Mouse (Mus musculus) stomach, adult 2 months (tissue): ENCODE data around the gene 1110032A03Rik. TPM values are rescaled to one million over a fixed set of nuclear protein-coding genes. Genes with fewer than 3 reads are reported as not detected.

Experiments used
- polyA plus RNA-seq: library from polyadenylated mRNA; depleted of rRNA; stranded (reverse); fragments of >200 nt; gene quantifications from 2 replicates; pipeline ENCODE4 v1.2.3, GENCODE M21; 2012; rRNA removed

The 1110032A03Rik gene
- 12.0 and 12.6 TPM in 2 replicates for polyA plus RNA-seq

DNA sequence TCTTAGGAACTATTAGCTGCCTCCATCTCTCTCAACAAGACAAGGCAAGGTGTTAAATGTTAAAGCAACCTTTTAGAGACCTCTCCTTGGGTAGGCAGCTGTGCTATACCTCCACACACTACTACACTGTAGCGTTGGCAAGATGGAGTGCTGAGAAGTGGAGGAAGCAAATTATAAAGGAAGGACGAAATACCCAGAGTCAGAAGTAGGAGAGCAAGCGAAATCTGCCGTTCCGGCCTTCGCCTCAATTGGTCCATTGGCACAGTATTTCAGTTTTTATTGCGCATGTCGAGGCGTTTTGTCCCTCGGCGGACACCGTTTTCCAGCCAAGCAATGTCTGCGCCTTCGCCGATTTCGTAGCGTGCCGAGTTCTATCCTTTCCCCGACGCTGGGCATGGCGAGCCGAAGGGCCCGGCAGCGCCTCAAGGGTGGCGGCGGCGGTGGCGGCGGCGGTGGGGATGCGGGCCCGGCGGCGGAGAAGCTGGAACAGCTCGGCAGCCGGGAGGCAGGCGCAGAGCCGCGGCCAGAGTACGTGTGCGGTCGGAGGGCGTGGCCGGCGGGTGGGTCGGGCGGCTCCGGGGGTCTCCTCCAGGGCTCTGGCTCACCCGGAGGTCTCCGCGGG is at the start of gene 1110032A03Rik, which contains the start of gene Alg9:
TSS of gene 1110032A03Rik (minus strand) at position 530 of the 622 bp plus-strand sequence.
TSS of gene Alg9 (plus strand) at position 29 of the 622 bp plus-strand sequence.

GRCm38 (mm10) chr9:50768107-50769002 is 7.0 kb downstream of the 1110032A03Rik start, which contains the start of gene Fdxacb1:
TSS of gene Fdxacb1 (plus strand) at chr9:50768236.

GRCm38 (mm10) chr9:50752054-50752602 is 23.2 kb downstream of the 1110032A03Rik start, which contains the start of gene Hspb2:
TSS of gene Hspb2 (minus strand) at chr9:50752354.

GRCm38 (mm10) chr9:50751323-50751722 is 24.0 kb downstream of the 1110032A03Rik start, which contains the start of gene Cryab:
TSS of gene Cryab (plus strand) at chr9:50751325.

GRCm38 (mm10) chr9:50746214-50746677 is 29.1 kb downstream of the 1110032A03Rik start, which contains the start of gene 2310030G06Rik:
TSS of gene 2310030G06Rik (minus strand) at chr9:50746536.

DNA sequence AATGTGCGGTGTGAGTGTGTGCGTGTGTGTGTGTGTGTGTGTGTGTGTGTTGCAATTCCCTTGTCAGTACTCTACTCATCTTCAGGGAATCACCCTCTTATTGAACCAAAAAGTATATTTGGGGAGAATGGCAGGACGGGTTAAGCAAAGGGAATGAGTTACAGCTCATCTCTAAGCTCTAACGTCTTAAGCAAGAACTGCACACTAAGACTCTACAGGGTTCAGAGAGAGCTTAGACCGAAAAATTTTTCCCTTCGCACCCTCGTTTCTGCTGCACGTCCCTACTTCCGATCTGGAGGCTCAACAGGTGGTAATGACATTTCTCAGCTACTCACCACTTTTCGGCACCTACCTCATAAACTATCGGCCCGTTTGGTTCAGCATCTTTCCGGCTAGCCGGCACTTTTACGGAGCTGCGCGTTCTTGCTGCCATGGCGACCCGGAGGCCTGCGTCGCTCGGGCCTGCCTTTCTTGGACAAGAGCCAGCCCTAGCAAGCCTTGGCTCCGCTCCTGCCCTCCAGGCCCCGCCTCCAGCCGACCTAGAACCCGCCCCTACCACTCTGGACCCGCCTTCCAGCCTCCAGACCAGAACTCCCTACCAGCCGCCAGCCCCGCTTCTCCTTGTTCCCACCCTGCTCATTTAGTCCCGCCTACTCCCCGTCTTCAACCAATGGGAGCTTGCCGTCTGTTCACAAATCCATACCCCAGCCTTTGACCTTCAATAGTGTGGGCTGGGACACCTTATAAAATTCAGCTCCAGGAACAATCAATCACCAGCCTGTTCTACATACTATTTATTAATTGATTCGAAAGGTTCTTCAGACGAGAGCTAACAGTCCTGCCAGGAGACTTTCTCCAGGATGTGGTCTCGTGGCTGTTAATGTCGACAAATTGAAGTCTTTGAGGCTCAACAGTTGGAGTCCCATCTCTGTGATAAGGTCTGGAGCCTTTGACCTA is 36.1 kb downstream of the 1110032A03Rik start, which contains the start of gene Dixdc1:
TSS of gene Dixdc1 (minus strand) at position 604 of the 957 bp plus-strand sequence.

Other genes with a start within 250 kb of the 1110032A03Rik start
- 5.1 and 7.5 TPM in 2 replicates for gene Pts, start 246.8 kb downstream of the 1110032A03Rik start, polyA plus RNA-seq
- 9.6 and 12.0 TPM in 2 replicates for gene Il18, start 220.7 kb downstream of the 1110032A03Rik start, polyA plus RNA-seq
- gene Bco2, start 220.3 kb downstream of the 1110032A03Rik start, polyA plus RNA-seq = 0.40 and 0.62 TPM in 2 replicates
- gene Tex12, start 214.2 kb downstream of the 1110032A03Rik start, polyA plus RNA-seq = not detected in 2 replicates
- gene Sdhd, start 171.7 kb downstream of the 1110032A03Rik start, polyA plus RNA-seq = 199 and 222 TPM in 2 replicates
- 29.1 and 49.9 TPM in 2 replicates for gene Timm8b, start 171.6 kb downstream of the 1110032A03Rik start, polyA plus RNA-seq
- 0.16 and 0.25 TPM in 2 replicates for gene Pih1d2, start 158.2 kb downstream of the 1110032A03Rik start, polyA plus RNA-seq
- gene Nkapd1, start 158.1 kb downstream of the 1110032A03Rik start, polyA plus RNA-seq = 1.9 TPM in 2 replicates
- 6.9 and 9.6 TPM in 2 replicates for gene Dlat, start 115.7 kb downstream of the 1110032A03Rik start, polyA plus RNA-seq
- gene Dixdc1, start 36.0 kb downstream of the 1110032A03Rik start, polyA plus RNA-seq = 2.1 and 3.3 TPM in 2 replicates
- gene 2310030G06Rik, start 29.0 kb downstream of the 1110032A03Rik start, polyA plus RNA-seq = 5.8 and 6.1 TPM in 2 replicates
- 181 and 206 TPM in 2 replicates for gene Cryab, start 24.2 kb downstream of the 1110032A03Rik start, polyA plus RNA-seq
- 23.5 and 39.2 TPM in 2 replicates for gene Hspb2, start 23.2 kb downstream of the 1110032A03Rik start, polyA plus RNA-seq
- 1.1 and 1.2 TPM in 2 replicates for gene Fdxacb1, start 7.3 kb downstream of the 1110032A03Rik start, polyA plus RNA-seq
- gene Alg9, start 501 bp downstream of the 1110032A03Rik start, polyA plus RNA-seq = 12.9 and 16.7 TPM in 2 replicates
- gene Ppp2r1b, start 69.8 kb upstream of the 1110032A03Rik start, polyA plus RNA-seq = 4.1 and 7.2 TPM in 2 replicates
- 6.3 and 7.4 TPM in 2 replicates for gene Sik2, start 233.6 kb upstream of the 1110032A03Rik start, polyA plus RNA-seq